Mouse (Mus musculus): ENCODE results near the gene Stxbp6.

DNA sequence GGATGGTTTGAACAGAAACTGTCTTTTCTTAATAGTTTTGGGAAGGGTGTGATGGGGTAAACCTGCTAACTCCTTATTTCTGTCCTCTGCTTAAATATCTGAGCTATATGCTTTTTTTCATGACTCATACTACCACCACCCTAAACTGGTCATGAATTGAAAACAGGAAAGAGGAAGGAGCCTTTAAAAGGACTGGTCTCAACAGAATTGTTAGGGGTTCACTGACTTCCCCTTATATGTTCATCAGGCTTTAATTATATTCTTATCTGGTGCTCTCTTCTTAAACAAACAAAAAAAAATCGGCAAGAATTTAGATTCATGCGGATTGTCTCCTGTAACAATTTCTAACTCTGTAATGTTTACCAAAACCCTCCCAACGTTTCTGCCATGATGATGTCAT, 17.9 kb upstream of the Stxbp6 start:
- TF ChIP-seq CTCF (IDR thresholded peaks at IDR 0.05 in 2 of 3, conservative IDR thresholded peaks at IDR 0.05 in 1 of 3; ENCODE audit: control insufficient read depth in 1 of 3, insufficient read depth in 1 of 3, low read depth in 2 of 3, low read length in 3 of 3, poor library complexity in 1 of 3, severe bottlenecking in 1 of 3) (no peak), ZKSCAN1 (IDR thresholded peaks at IDR 0.05; ENCODE audit: low read depth, low read length) (no peak), MAFK (IDR thresholded peaks at IDR 0.05; ENCODE audit: borderline replicate concordance, low read depth, low read length) (no peak), CHD2 (IDR thresholded peaks at IDR 0.05; ENCODE audit: low read length) (no peak), ZNF384 (IDR thresholded peaks at IDR 0.05; ENCODE audit: low read depth, low read length) (no peak), ETS1 (IDR thresholded peaks at IDR 0.05; ENCODE audit: low read depth, low read length) (no peak), JUND (IDR thresholded peaks at IDR 0.05; ENCODE audit: low read depth, low read length) (no peak), KAT2A (conservative IDR thresholded peaks at IDR 0.05; ENCODE audit: low read depth, low read length) (no peak), TCF12 (IDR thresholded peaks at IDR 0.05; ENCODE audit: low read depth, low read length) (no peak), TAL1 (IDR thresholded peaks at IDR 0.05; ENCODE audit: low read length) (no peak)
